Mouse (Mus musculus): ENCODE data around the gene Tesc. TPM values are rescaled to one million over a fixed set of nuclear protein-coding genes. Genes with fewer than 3 reads are reported as not detected.

Gene Tesc
- polyA plus RNA-seq, 1 experiment from 2014 or later, result 38.2 TPM

- Histone ChIP-seq H3K9ac (no peak overlapping the region), H3K4me1 (peaks cover 28% of the 10 kb centered on the region), H3K9me3 (replicated peaks) (no peaks in the 10 kb centered on the region), H3K27me3 (no peaks in the 10 kb centered on the region), H3K27ac (replicated peaks) (0 out of 2 replicates have a peak overlapping the region, but pooled peaks have one; percentile 6), H3K4me3 (replicated peaks) (no peak overlapping the region), H3K4me2 (replicated peaks) (no peak overlapping the region), H3K36me3 (peaks cover 64% of the 10 kb centered on the region)
- 81% methylated on average over 15 of the region's 15 CpGs for WGBS
- peak; percentile 25; the same call in 1 of the 2 replicates for ATAC-seq (ENCODE audit: insufficient number of reproducible peaks, low FRiP score, low TSS enrichment, low read depth)
Observed at GRCm38 (mm10) chr5:118076721-118077592, 49.4 kb downstream of the Tesc start.

- H3K27ac ChIP-seq (replicated peaks), result no peak overlapping the region
- H3K4me1 ChIP-seq, result peaks cover 42% of the 10 kb centered on the region
- no peak for ATAC-seq (ENCODE audit: insufficient number of reproducible peaks, low FRiP score, low TSS enrichment, low read depth)
- H3K9me3 ChIP-seq (replicated peaks), result no peaks in the 10 kb centered on the region
- H3K27me3 ChIP-seq, result no peaks in the 10 kb centered on the region
- H3K4me2 ChIP-seq (replicated peaks), result no peak overlapping the region
- H3K36me3 ChIP-seq, result peaks cover 49% of the 10 kb centered on the region
- H3K4me3 ChIP-seq (replicated peaks), result no peak overlapping the region
- no peak overlapping the region for H3K9ac ChIP-seq
- 83% methylated on average over 6 of the region's 6 CpGs for WGBS
Observed at GRCm38 (mm10) chr5:118078550-118078949, 51.0 kb downstream of the Tesc start.

- H3K27ac ChIP-seq (replicated peaks), result 0 out of 2 replicates have a peak overlapping the region, but pooled peaks have one; percentile 4
- H3K9me3 ChIP-seq (replicated peaks), result no peaks in the 10 kb centered on the region
- ATAC-seq (ENCODE audit: insufficient number of reproducible peaks, low FRiP score, low TSS enrichment, low read depth), result no peak
- H3K4me3 ChIP-seq (replicated peaks), result no peak overlapping the region
- H3K9ac ChIP-seq, result no peak overlapping the region
- peaks cover 45% of the 10 kb centered on the region for H3K4me1 ChIP-seq
- 59% methylated on average over 6 of the region's 6 CpGs for WGBS
- H3K4me2 ChIP-seq (replicated peaks), result no peak overlapping the region
- no peaks in the 10 kb centered on the region for H3K27me3 ChIP-seq
- peaks cover 41% of the 10 kb centered on the region for H3K36me3 ChIP-seq
Observed at GRCm38 (mm10) chr5:118079354-118079753, 51.8 kb downstream of the Tesc start.

- Histone ChIP-seq H3K9ac (no peak overlapping the region), H3K36me3 (peaks cover 36% of the 10 kb centered on the region), H3K4me1 (peaks cover 50% of the 10 kb centered on the region), H3K9me3 (replicated peaks) (no peaks in the 10 kb centered on the region), H3K27me3 (no peaks in the 10 kb centered on the region), H3K4me2 (replicated peaks) (no peak overlapping the region), H3K27ac (replicated peaks) (0 out of 2 replicates have a peak overlapping the region, but pooled peaks have one; percentile 4), H3K4me3 (replicated peaks) (no peak overlapping the region)
- 78% methylated on average over 11 of the region's 11 CpGs for WGBS
- ATAC-seq (ENCODE audit: insufficient number of reproducible peaks, low FRiP score, low TSS enrichment, low read depth), result no peak
Observed at GRCm38 (mm10) chr5:118079839-118080250, 52.3 kb downstream of the Tesc start.

GRCm38 (mm10) chr5:118081374-118081949 is 53.9 kb downstream of the Tesc start:
- Histone ChIP-seq H3K4me3 (replicated peaks) (no peak overlapping the region), H3K4me1 (peaks cover 52% of the 10 kb centered on the region), H3K9me3 (replicated peaks) (no peaks in the 10 kb centered on the region), H3K36me3 (peaks cover 21% of the 10 kb centered on the region), H3K27ac (replicated peaks) (no peak overlapping the region), H3K4me2 (replicated peaks) (no peak overlapping the region), H3K27me3 (no peaks in the 10 kb centered on the region), H3K9ac (no peak overlapping the region)
- WGBS, result 65% methylated on average over 9 of the region's 9 CpGs
- no peak for ATAC-seq (ENCODE audit: insufficient number of reproducible peaks, low FRiP score, low TSS enrichment, low read depth)

GRCm38 (mm10) chr5:118081996-118082395 is 54.5 kb downstream of the Tesc start:
- no peak for ATAC-seq (ENCODE audit: insufficient number of reproducible peaks, low FRiP score, low TSS enrichment, low read depth)
- Histone ChIP-seq H3K9me3 (replicated peaks) (no peaks in the 10 kb centered on the region), H3K27me3 (no peaks in the 10 kb centered on the region), H3K9ac (no peak overlapping the region), H3K4me1 (peaks cover 52% of the 10 kb centered on the region), H3K36me3 (peaks cover 16% of the 10 kb centered on the region), H3K27ac (replicated peaks) (no peak overlapping the region), H3K4me2 (replicated peaks) (no peak overlapping the region), H3K4me3 (replicated peaks) (no peak overlapping the region)
- 57% methylated on average over 6 of the region's 6 CpGs for WGBS

- ATAC-seq (ENCODE audit: insufficient number of reproducible peaks, low FRiP score, low TSS enrichment, low read depth), result no peak
- 0 out of 2 replicates have a peak, but pooled peaks cover 8% of the 10 kb centered on the region for H3K36me3 ChIP-seq
- H3K9ac ChIP-seq, result no peak overlapping the region
- H3K4me3 ChIP-seq (replicated peaks), result no peak overlapping the region
- H3K4me1 ChIP-seq, result peaks cover 49% of the 10 kb centered on the region
- H3K27me3 ChIP-seq, result no peaks in the 10 kb centered on the region
- H3K9me3 ChIP-seq (replicated peaks), result no peaks in the 10 kb centered on the region
- WGBS, result 59% methylated on average over 12 of the region's 12 CpGs
- H3K4me2 ChIP-seq (replicated peaks), result no peak overlapping the region
- H3K27ac ChIP-seq (replicated peaks), result peak overlapping the region; percentile 34
Observed at GRCm38 (mm10) chr5:118083060-118083638, 55.6 kb downstream of the Tesc start.

- no peak overlapping the region for H3K9ac ChIP-seq
- H3K4me1 ChIP-seq, result peaks cover 45% of the 10 kb centered on the region
Observed at GRCm38 (mm10) chr5:118084171-118084727, 56.7 kb downstream of the Tesc start.

GRCm38 (mm10) chr5:118085313-118085712 is 57.8 kb downstream of the Tesc start:
- H3K36me3 ChIP-seq, result peaks cover 9% of the 10 kb centered on the region
- H3K4me1 ChIP-seq, result peaks cover 43% of the 10 kb centered on the region
- H3K27ac ChIP-seq (replicated peaks), result no peak overlapping the region
- no peak overlapping the region for H3K4me2 ChIP-seq (replicated peaks)
- H3K9ac ChIP-seq, result no peak overlapping the region
- no peak overlapping the region for H3K4me3 ChIP-seq (replicated peaks)
- no peak for ATAC-seq (ENCODE audit: insufficient number of reproducible peaks, low FRiP score, low TSS enrichment, low read depth)
- H3K27me3 ChIP-seq, result no peaks in the 10 kb centered on the region
- 59% methylated on average over 7 of the region's 7 CpGs for whole genome bisulfite sequencing
- no peaks in the 10 kb centered on the region for H3K9me3 ChIP-seq (replicated peaks)

More at GRCm38 (mm10) chr5:118084171-118084727, 56.7 kb downstream of the Tesc start:
- Histone ChIP-seq H3K36me3 (0 out of 2 replicates have a peak, but pooled peaks cover 8% of the 10 kb centered on the region), H3K9me3 (replicated peaks) (no peaks in the 10 kb centered on the region), H3K27me3 (no peaks in the 10 kb centered on the region), H3K4me3 (replicated peaks) (no peak overlapping the region), H3K4me2 (replicated peaks) (no peak overlapping the region), H3K27ac (replicated peaks) (no peak overlapping the region)
- 63% methylated on average over 10 of the region's 10 CpGs for WGBS
- ATAC-seq (ENCODE audit: insufficient number of reproducible peaks, low FRiP score, low TSS enrichment, low read depth), result no peak

GRCm38 (mm10) chr5:118086956-118087355 is 59.4 kb downstream of the Tesc start:
- Histone ChIP-seq H3K4me3 (replicated peaks) (no peak overlapping the region), H3K27me3 (no peaks in the 10 kb centered on the region), H3K9ac (no peak overlapping the region), H3K4me2 (replicated peaks) (no peak overlapping the region), H3K4me1 (peaks cover 34% of the 10 kb centered on the region), H3K9me3 (replicated peaks) (no peaks in the 10 kb centered on the region), H3K27ac (replicated peaks) (no peak overlapping the region), H3K36me3 (peaks cover 19% of the 10 kb centered on the region)
- WGBS, result 41% methylated on average over 7 of the region's 7 CpGs
- no peak for ATAC-seq (ENCODE audit: insufficient number of reproducible peaks, low FRiP score, low TSS enrichment, low read depth)

- H3K4me1 ChIP-seq, result peaks cover 19% of the 10 kb centered on the region
- ATAC-seq (ENCODE audit: insufficient number of reproducible peaks, low FRiP score, low TSS enrichment, low read depth), result 0 out of 2 replicates have a peak, but pooled peaks have one; percentile 18
- no peak overlapping the region for H3K4me2 ChIP-seq (replicated peaks)
- H3K9me3 ChIP-seq (replicated peaks), result no peaks in the 10 kb centered on the region
- WGBS, result 50% methylated on average over 7 of the region's 7 CpGs
- H3K9ac ChIP-seq, result no peak overlapping the region
- H3K27ac ChIP-seq (replicated peaks), result no peak overlapping the region
- H3K27me3 ChIP-seq, result no peaks in the 10 kb centered on the region
- no peak overlapping the region for H3K4me3 ChIP-seq (replicated peaks)
- peaks cover 40% of the 10 kb centered on the region for H3K36me3 ChIP-seq
Observed at GRCm38 (mm10) chr5:118089102-118089501, 61.6 kb downstream of the Tesc start.

Measured in embryonic facial prominence, embryonic 15.5 days (tissue).